Mouse (Mus musculus) heart, adult 8-10 months (tissue): Measurements from ENCODE around the gene Rtcb. TPM values are rescaled to one million over a fixed set of nuclear protein-coding genes. Genes with fewer than 3 reads are reported as not detected.

Experiments used
- DNase-seq: peaks from one replicate; pipeline ENCODE4 v3.0.0; 2022; ENCODE audit warnings: low spot score
- total RNA-seq, 4 experiments: library from RNA; stranded (reverse); gene quantifications; 2 replicates each; pipeline ENCODE4 v1.2.4; 2022

Gene Rtcb
- total RNA-seq, 4 experiments from 2014 or later: 74.3 to 85.3 (median 75.9) TPM

DNA sequence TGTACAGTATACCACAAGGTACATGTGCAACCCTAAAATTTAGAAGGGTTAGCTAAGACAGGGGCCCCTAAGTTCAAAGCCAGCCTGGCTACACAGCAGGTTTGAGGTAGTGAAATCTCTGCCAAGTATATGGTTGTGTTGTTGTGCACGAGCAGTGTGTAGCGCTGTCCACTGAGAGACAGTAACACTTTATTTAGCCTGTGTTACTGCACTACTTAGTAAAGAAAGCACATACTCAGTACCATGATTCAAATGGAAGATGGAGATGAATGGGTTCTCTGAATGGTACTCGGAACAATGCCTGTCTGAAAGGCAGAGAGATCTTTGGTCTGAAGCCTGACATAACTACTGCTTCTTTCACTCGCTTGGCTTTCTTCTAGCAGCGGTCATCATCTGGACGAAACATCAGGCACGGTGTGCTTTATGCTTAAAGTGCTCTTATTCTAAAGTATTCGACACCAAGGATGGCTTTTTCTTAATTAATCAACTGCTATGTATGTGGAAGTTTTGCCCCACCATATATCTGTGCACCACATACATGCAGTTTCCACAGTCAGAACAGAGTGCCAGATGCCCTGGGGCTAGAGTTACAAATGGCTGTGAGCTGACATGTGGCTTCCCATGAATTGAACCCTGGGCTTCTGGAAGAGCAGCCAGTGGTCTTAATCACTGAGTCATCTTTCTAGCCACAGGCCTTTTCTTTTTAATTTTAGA, 9.0 kb downstream of the Rtcb start:
- DNase-seq: no peak

DNA sequence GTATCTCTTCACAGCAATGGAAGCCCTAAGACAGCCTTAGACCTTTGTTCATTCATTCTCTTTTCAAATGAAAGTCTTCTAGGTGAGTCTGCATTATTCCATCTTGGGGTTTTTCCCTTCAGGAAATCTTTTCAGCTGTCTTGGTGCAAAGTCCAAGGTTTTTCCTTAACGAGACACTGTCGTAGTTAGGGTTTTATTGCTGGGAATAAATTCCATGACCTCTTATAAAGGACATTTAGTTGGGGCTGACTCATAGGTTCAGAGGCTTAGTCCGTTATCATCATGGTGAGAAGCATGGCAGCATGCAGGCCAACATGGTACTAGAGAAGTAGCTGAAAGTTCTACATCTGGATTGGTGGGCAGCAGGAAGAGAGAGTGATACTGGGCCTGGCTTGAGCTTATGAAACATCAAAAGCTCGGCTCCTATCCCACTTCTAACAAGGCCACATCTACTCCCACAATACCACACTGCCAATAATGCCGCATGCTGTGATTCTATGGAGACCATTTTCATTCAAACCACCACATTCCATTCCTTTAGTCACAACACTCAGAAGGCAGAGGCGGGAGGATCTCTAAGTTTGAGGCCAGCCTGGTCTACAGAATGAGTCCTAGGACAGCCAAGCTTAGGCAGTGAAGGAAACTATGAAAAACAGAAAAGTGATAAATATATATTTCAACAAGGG, 21.2 kb downstream of the Rtcb start:
- no peak for DNase-seq

DNA sequence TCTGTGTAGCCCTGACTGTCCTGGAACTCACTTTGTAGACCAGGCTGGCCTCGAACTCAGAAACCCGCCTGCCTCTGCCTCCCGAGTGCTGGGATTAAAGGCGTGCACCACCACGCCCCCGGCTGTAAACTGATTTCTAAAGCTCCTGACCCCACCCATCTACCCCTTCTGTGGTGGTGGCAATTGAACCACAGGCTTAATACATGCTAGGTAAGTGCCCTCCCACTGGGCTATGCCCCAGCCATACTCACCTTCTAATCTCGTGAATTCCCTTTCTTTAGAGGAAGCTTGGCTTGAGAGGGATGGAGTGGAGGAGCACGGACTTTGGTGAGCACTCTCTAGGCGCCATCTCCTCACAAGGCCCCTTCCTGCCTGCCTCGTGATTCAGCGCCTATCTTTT, 27.7 kb downstream of the Rtcb start:
- no peak for DNase-seq

DNA sequence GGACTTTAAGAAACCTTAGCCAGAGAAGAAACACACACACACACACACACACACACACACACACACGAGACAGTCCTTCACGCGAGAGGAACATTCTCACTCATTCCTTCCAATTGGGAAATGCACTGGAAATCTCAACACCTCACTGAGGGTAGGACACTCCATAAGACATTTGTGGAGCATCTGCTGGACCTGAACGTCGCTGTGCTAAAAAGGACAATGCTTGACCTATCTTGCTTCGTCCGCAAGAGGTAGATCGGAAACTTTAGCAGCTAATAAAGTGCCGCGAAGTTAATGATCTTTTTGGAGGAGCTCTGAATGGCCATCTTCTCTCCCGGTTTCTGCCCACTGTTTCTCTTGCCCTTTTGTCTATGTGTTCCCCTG, 28.4 kb downstream of the Rtcb start:
- no peak for DNase-seq

DNA sequence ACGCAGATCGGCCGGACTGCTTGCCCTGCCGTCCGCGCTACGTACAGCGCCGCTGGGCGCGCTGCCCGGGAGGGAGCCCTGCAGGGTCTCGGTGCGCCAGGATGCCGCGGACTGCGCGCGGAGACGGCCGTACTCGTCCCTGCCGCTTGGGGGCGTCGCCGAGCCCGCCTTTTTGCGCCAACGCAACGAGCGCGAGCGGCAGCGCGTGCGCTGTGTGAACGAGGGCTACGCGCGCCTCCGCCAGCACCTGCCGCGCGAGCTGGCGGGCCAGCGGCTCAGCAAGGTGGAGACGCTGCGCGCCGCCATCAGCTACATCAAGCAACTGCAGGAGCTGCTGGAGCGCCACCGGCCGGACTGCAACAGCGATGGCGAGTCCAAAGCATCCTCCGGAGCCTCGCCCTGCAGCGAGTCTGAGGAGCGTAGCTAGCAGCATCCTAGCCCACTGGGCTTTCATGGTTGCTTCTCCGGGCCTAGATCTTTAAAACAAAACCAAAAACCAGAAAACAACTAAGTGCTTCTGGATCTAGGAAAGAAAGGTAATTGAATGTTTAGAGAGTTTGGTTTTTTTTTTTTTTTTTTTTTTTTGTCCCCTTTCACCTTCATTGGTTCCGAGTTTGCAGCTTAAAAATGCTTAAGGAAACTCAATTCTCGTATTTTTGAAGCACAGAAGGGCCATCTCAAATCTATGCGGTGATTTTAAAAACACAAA, 29.0 kb downstream of the Rtcb start:
- DNase-seq: no peak

DNA sequence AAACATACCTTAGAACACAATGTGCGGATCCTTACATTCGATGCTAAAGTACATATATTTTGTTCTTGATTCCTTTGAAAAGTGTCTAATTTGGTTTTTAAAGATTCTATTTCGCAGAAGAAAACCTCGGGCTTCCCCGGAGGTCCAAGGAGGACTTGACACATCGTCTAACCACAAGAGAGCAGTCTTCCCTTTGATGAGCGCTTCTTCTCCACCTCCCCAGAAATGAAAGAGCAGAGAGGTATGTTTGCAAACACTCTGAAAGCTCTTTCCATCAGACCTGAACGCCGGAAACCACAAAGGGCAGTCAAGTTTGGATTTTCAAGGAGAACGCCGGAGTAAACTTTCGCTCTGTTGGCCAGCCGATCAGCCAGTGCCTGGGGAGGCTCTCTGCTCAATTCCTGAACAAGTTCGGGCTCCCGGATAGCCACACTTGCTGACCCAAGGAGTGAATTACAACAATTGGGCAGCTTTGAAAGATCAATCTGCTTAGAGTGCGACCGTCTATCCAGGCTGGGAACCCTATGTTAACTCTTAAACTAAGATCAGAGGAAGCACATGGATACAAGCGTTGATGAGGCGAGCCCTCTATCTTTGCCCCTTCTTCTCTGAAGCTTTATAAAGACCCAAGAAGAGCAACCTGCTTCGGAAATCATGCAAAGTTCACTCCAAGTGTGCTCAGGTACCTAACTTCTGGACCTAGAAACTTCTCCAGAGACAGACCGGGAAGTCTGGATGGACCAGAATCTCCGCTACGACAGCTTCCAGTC, 29.8 kb downstream of the Rtcb start, which contains the start of gene Ascl4:
Ascl4 (plus strand) TSS at position 6 of the 770 bp plus-strand sequence.
- no peak for DNase-seq

DNA sequence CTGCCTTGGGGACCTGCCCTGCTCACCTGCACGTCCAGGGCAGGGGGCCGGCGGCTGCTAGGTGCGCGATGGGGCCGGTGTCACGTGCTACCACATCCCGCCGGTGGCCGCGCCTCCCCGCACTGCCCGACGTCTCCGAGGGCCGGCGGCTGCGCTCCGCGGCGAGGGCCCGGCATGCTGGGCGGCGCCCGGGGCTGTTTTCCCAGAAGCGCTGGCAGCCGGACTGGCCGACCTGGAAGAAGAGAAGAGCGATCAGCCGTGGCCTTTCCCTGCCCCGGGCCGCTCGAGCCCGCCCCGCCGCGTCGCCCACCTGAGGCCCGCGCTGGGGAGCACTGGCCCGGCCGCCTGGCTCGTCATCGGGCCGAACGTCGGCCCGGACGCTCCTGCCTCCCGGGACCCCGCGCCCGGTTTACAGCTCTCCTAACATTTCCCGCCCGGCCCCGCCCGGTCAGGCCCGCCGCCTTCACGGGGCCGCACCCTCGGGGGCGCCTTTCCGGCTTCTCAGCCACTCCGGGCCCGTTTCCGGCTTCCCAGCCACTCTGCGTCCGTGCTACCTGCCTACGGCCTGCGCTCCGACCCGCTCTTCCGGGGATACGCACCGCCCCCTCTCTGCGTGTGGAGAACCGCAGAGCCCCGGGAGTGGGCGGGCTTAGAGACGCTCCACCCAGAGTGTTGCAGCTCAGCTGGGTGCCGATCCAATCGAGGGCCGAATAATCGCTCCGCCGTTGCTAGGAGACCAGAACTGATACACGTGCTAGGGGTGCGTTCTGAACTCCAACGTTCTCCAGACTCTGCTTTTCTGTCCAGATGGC, 40.9 kb downstream of the Rtcb start, which contains the start of gene Prdm4:
Prdm4 (minus strand) TSS at position 645 of the 812 bp plus-strand sequence.
- DNase-seq: peak; percentile 97

Other genes starting within 250 kb of the Rtcb start
- 10 to 100 TPM; 13.3 to 15.2 (median 14.5) TPM for gene Pwp1, start 128.3 kb downstream of the Rtcb start, total RNA-seq
- 10 to 100 TPM; 10.5 to 12.8 (median 12.1) TPM for gene Prdm4, start 40.7 kb downstream of the Rtcb start, total RNA-seq
- gene Ascl4, start 30.1 kb downstream of the Rtcb start, total RNA-seq: not detected
- not detected for gene Bpifc, start 54.1 kb upstream of the Rtcb start, total RNA-seq
- 10 to 100 TPM; 15.3 to 18.8 (median 17.1) TPM for gene Fbxo7, start 64.1 kb upstream of the Rtcb start, total RNA-seq